Mouse (Mus musculus) heart, embryonic 14.5 days (tissue): ENCODE data around the gene Trir. TPM values are rescaled to one million over a fixed set of nuclear protein-coding genes. Genes with fewer than 3 reads are reported as not detected.

ENCODE experiments used
- ATAC-seq: fragments of 200-750 bp; cut with Nextera tagmentation; 2 replicates; pipeline ENCODE4 v1.8.0; 2017; ENCODE audit warnings: low read depth, moderate TSS enrichment; ENCODE audit not compliant: insufficient number of reproducible peaks, insufficient read depth, low FRiP score
- H3K27ac ChIP-seq, 2 experiments: fragments of 200-500 bp in 1 of 2; fragments of 300-500 bp in 1 of 2; sonication (generic) in 1 of 2; replicated peaks in 1 of 2; 2 replicates each; pipeline ENCODE4 v1.5.1; 2012 to 2014; ENCODE audit warnings: low read depth in 2 of 2, low read length in 2 of 2, control low read depth in 1 of 2, mild to moderate bottlenecking in 1 of 2, mixed read lengths in 1 of 2; ENCODE audit not compliant: control insufficient read depth in 1 of 2, insufficient read depth in 1 of 2
- H3K27me3 ChIP-seq: fragments of 300-500 bp; sonication (generic); 2 replicates; pipeline ENCODE4 v1.6.1; 2014; ENCODE audit warnings: mild to moderate bottlenecking, low read length, control low read depth; ENCODE audit not compliant: control insufficient read depth, insufficient read depth
- H3K36me3 ChIP-seq: fragments of 300-500 bp; sonication (generic); 2 replicates; pipeline ENCODE4 v1.6.1; 2014; ENCODE audit warnings: mild to moderate bottlenecking, control low read depth, low read length, mixed read lengths; ENCODE audit not compliant: control insufficient read depth, insufficient read depth
- H3K4me1 ChIP-seq, 2 experiments: fragments of 200-500 bp in 1 of 2; fragments of 300-500 bp in 1 of 2; sonication (generic) in 1 of 2; 2 replicates each; pipeline ENCODE4 v1.6.1; 2012 to 2014; ENCODE audit warnings: low read length in 2 of 2, control low read depth in 1 of 2, mixed read lengths in 1 of 2; ENCODE audit not compliant: control insufficient read depth in 2 of 2, insufficient read depth in 2 of 2
- H3K4me2 ChIP-seq: fragments of 300-500 bp; sonication (generic); 2 replicates; pipeline ENCODE4 v1.6.1; 2014; ENCODE audit warnings: mild to moderate bottlenecking, low read length
- H3K4me3 ChIP-seq, 2 experiments: fragments of 200-500 bp in 1 of 2; fragments of 300-500 bp in 1 of 2; sonication (generic) in 1 of 2; 2 replicates each; pipeline ENCODE4 v1.5.1; 2012 to 2014; ENCODE audit warnings: low read length in 2 of 2, mild to moderate bottlenecking in 2 of 2, control low read depth in 1 of 2, low read depth in 1 of 2, moderate library complexity in 1 of 2; ENCODE audit not compliant: control insufficient read depth in 1 of 2, insufficient read depth in 1 of 2
- H3K9ac ChIP-seq: fragments of 300-500 bp; sonication (generic); 2 replicates; pipeline ENCODE4 v1.6.1; 2014; ENCODE audit warnings: mild to moderate bottlenecking, low read length
- H3K9me3 ChIP-seq: fragments of 300-500 bp; sonication (generic); 2 replicates; pipeline ENCODE4 v1.6.1; 2016; ENCODE audit warnings: low read length, control low read depth; ENCODE audit not compliant: control insufficient read depth
- WGBS: fragments of 180-500 bp; shearing (Covaris S2); extraction: QIAGEN DNeasy Blood & Tissue Kit; methylation state at CpG from one replicate; pipeline ENCODE4 v1.1.7; 2014; 5-methylcytosine and 5-hydroxymethylcytosine counted together
- polyA plus RNA-seq: library from polyadenylated mRNA; unstranded; fragments of >200 nt; fragmentation: Nextera tagmentation; extraction: Ambion mirVana; gene quantifications from 2 replicates; pipeline ENCODE4 v1.2.1, GENCODE M21; 2014

The Trir gene
- polyA plus RNA-seq, 1 experiment from 2014 or later = 95.9 TPM

DNA sequence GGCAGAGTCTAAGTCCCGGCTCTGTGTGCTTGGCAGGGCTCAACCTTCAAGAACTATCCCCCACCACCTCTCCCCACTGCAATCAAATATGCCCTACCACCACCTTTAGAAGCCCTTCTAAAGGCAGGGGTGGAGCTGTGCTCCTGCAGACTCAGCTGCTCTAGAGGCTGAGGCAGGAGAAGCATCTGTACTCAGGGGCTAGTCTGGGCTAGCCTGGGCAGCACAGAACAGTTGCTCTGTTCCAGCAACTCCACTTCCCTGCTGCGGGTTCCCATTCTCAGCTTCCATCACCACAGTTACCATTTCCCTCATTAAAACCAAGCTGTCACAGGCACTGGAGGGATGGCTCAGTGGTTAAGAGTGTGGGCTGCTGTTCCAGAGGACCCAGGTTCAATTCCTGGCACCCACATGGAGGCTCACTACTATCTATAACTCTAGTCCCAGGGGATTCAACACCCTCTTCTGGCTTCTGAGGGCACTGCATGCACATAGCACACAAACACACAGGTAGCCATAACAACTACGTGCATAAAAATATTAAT lies 5.0 kb upstream of the Trir start:
- Histone ChIP-seq H3K27ac (no peak overlapping the region), H3K4me3 (no peak overlapping the region), H3K9ac (no peak overlapping the region), H3K4me2 (no peak overlapping the region), H3K4me1 (peaks cover 7 to 17% of the 10 kb centered on the region in 2 experiments), H3K36me3 (peaks cover 71% of the 10 kb centered on the region), H3K9me3 (no peaks in the 10 kb centered on the region), H3K27me3 (no peaks in the 10 kb centered on the region)
- 97% methylated on average over 3 of the region's 3 CpGs for WGBS
- no peak for ATAC-seq

DNA sequence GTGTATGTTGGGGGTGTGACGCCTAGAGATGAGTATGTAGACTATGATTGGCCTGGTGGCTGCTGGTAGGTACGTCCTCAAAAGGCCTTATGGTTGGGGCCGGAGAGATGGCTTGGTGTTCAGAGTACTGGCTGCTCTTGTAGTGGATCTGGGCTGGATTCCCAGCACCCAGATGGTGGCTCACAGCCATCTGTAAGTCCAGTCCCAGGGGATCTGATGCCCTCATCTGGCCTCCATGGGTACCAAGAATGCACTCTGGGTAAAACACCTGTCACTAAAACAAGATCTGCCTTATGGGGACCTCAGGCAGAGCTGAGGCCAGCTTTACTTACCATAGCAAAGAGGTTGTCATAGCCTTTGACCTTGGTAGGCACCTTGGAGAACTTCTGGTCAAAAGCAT lies 2.8 kb upstream of the Trir start:
- Histone ChIP-seq H3K4me3 (peak overlapping the region in 1 of 2 experiments; percentile 97; a peak in 1 of 4 replicates), H3K36me3 (peaks cover 55% of the 10 kb centered on the region), H3K4me1 (peaks cover 11 to 28% of the 10 kb centered on the region in 2 experiments), H3K27me3 (no peaks in the 10 kb centered on the region), H3K27ac (no peak overlapping the region), H3K9ac (no peak overlapping the region), H3K4me2 (peak overlapping the region; percentile 94), H3K9me3 (no peaks in the 10 kb centered on the region)
- ATAC-seq = no peak
- 90% methylated on average over 3 of the region's 3 CpGs for WGBS

DNA sequence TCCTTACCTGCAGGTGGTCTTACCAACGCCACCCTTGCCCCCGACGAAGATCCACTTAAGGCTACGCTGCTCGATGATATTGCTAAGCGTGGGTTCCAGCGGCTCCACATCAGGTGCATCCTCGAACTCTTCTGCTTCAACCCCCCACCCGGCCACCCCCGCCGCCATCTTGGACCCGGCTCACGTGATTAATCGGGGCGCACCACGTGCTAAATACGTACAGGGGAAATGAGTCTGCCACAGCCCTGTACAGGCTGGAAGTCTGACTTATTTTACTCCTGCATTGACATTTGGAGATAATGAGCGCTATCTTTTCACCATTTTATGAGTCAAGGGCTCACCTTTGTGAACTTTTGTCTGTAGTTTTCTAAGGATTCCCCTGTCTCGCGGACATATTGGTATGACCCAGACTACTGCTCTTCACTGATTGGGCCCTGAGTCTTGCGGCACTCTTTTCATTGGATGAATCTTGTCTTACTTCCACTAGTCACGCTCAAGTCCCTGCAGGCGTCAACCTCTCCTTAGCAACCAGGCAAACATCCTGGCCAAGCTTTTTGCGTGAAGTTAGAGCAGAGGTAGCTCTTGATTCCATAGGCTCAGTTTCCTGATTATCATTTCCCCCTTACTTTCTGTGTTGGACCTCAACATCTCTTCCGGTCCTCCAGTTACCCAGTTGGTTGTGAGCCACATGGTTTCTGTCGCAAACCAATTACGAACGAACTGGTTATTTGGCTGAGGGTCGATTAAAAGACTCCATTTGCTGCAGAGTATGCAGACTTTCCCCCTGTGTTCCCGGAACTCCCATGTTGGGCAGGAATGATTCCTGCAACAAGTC lies 1.3 kb upstream of the Trir start, which contains the start of gene Asna1:
TSS of gene Asna1 (minus strand) at position 184 of the 835 bp plus-strand sequence.
- Histone ChIP-seq H3K27me3 (no peaks in the 10 kb centered on the region), H3K4me2 (peak within 1 kb of the TSS; percentile 94), H3K36me3 (peaks cover 53% of the 10 kb centered on the region), H3K4me3 (peak within 1 kb of the TSS; percentile 87 to 97), H3K9ac (peak within 1 kb of the TSS; percentile 88), H3K4me1 (peaks cover 11 to 33% of the 10 kb centered on the region in 2 experiments), H3K9me3 (no peaks in the 10 kb centered on the region), H3K27ac (peak within 1 kb of the TSS; percentile 72 to 84)
- peak; percentile 81 for ATAC-seq
- 5% methylated on average over 30 of the region's 30 CpGs for WGBS

DNA sequence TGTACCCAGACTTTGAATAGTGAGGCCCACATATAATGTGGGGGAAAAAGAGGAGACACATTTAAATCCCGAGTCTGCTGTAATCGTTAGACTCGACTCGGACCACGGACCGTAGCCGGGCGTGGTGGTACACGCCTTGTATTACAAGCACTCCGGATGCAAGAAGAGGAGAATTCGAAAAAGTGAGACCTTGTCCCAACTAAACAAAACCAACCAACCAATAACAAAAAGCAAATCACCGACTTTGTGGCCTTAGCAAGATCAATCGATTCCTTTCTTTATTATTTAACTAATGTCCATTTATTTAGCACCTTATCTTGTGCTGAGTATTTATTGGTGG lies 863 bp downstream of the Trir start:
- H3K36me3 ChIP-seq = peaks cover 52% of the 10 kb centered on the region
- H3K4me1 ChIP-seq = peaks cover 11 to 33% of the 10 kb centered on the region in 2 experiments
- peak overlapping the region; percentile 94 for H3K4me2 ChIP-seq
- ATAC-seq = no peak
- no peaks in the 10 kb centered on the region for H3K27me3 ChIP-seq
- H3K9ac ChIP-seq = peak overlapping the region; percentile 98
- peak overlapping the region; percentile 48 to 72; a peak in 3 of 4 replicates for H3K27ac ChIP-seq
- no peaks in the 10 kb centered on the region for H3K9me3 ChIP-seq
- WGBS = under 1% methylated on average over 13 of the region's 13 CpGs
- H3K4me3 ChIP-seq = peak overlapping the region; percentile 96 to 97

DNA sequence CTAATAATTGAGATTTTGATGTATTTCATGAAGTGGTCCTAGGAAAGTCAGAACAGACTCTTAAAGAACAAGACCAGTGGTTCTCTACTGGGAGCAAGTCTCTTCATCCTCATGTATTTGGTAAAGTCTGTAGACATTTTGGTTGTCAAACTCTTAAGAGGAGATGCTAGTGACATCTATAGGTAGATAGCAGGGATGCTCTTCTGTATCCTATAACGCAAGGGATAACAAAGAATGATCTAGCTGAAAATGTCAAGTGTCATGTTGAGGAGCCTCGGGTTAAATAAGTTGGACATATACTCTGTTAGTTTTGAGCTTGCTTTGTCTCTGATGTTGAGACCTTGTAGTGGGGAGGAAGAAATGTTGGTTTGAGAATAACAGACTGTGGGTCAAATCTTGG lies 1.3 kb downstream of the Trir start:
- 23% methylated on average over 2 of the region's 2 CpGs for WGBS
- Histone ChIP-seq H3K4me2 (peak overlapping the region; percentile 94), H3K4me1 (peaks cover 11 to 33% of the 10 kb centered on the region in 2 experiments), H3K27me3 (no peaks in the 10 kb centered on the region), H3K4me3 (peak overlapping the region; percentile 6 to 97; a peak in 3 of 4 replicates), H3K9ac (peak overlapping the region; percentile 98), H3K9me3 (no peaks in the 10 kb centered on the region), H3K36me3 (peaks cover 52% of the 10 kb centered on the region), H3K27ac (no peak overlapping the region)
- ATAC-seq = no peak

DNA sequence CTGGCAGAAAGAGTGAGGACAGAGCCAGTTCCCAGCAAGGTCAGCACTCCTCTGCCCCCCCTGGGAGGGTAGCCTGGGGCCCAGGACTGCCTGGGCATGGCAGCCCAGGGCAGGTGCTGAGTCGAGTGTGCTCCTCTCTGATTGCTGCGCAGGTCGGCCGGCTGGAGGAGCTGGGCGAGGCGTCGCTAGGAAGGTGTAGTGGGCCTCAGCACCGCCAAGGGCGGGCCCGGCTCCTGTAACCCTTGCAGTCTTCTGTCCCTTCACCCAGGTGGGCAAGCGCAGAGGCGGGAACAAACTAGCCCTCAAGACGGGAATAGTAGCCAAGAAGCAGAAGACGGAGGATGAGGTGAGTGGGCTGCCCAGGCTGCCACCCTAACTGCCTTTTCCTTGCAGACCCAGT lies 2.6 kb downstream of the Trir start:
- peak overlapping the region; percentile 98; the same call in 1 of the 2 replicates for H3K9ac ChIP-seq
- peaks cover 11 to 29% of the 10 kb centered on the region in 2 experiments for H3K4me1 ChIP-seq
- no peaks in the 10 kb centered on the region for H3K9me3 ChIP-seq
- WGBS = 85% methylated on average over 14 of the region's 14 CpGs
- H3K4me2 ChIP-seq = peak overlapping the region; percentile 94; the same call in 1 of the 2 replicates
- no peak for ATAC-seq
- H3K4me3 ChIP-seq = no peak overlapping the region
- H3K27ac ChIP-seq = no peak overlapping the region
- H3K27me3 ChIP-seq = no peaks in the 10 kb centered on the region
- H3K36me3 ChIP-seq = peaks cover 53% of the 10 kb centered on the region

DNA sequence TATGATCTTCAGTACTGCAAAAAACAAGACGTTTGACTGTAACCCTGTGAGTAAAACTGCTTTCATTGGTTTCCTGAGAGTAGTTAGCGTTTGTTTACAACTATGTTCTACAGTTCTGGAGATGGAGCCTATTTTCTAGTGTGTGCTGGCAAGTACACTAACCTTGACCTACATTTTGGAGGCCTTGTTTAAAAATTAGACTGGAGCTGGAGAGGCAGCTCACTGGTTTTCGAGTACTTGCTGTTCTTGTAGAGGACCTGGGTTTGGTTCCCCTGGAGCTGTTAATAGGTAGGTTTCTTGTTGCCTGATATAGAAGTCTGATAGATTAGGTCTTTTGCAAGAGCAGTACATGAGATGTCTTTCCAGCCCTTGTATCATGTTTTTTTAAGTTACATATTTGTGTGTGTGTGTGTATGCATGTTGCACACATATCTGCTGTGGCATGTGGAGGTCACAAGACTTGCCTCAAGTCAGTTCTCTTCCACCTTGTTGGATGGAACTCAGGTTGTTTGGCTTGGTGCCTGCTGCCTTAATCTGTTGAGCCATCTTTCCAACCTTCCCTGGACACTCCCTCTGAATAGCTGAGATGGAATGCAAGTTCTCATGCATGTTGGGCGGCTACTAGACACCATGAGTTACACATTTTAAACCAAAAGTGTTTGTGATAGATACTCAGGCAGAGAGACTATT lies 6.1 kb downstream of the Trir start:
- Histone ChIP-seq H3K27ac (no peak overlapping the region), H3K4me3 (no peak overlapping the region), H3K4me2 (no peak overlapping the region), H3K4me1 (peaks cover 4 to 27% of the 10 kb centered on the region in 2 experiments), H3K9me3 (no peaks in the 10 kb centered on the region), H3K27me3 (no peaks in the 10 kb centered on the region), H3K36me3 (peaks cover 53% of the 10 kb centered on the region), H3K9ac (no peak overlapping the region)
- 75% methylated on average over 4 of the region's 4 CpGs for WGBS
- ATAC-seq = no peak
